ENCODE assay signal across 30 mouse cellular contexts in the genomic region with DNA sequence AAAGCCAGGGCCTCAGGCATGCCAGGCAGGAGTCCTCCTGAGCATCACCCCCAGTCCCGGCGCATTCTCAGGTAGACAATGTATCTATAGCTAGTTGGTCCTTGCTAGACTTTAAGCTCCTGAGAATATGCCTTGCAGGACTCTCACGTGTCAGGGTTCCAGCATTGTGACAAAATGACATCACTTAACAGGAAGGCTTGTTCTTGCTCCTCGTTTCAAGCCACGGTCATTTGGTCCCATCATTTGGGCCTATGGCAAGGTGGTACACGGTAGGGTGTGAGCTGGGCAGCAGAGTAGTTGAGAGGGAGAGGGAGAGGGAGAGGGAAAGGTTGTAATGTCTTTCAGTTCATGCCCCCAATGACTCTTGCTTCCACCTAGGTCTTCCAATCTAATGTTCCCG. TPM values are rescaled to one million over a fixed set of nuclear protein-coding genes. Genes with fewer than 3 reads are reported as not detected.
"Had no signal": no experiment of that assay in that cellular context is flagged by ENCODE, and none has a peak within 500 bp of the region (broad histone marks: within the 10 kb centered on the region; RNA-seq: fewer than 3 reads in every experiment).

No protein-coding gene starts in this region.

- H3K36me3 ChIP-seq: heart, embryonic 12.5 days; hindbrain, embryonic 10.5 days; hindbrain, embryonic 12.5 days; intestine, embryonic 15.5 days; kidney, embryonic 15.5 days; limb, embryonic 10.5 days; limb, embryonic 12.5 days; liver, embryonic 13.5 days; liver, embryonic 15.5 days had no signal

- H3K9me3 ChIP-seq: heart, embryonic 10.5 days; heart, embryonic 12.5 days; hindbrain, embryonic 10.5 days; hindbrain, embryonic 12.5 days; intestine, embryonic 15.5 days; kidney, embryonic 15.5 days; limb, embryonic 10.5 days; limb, embryonic 12.5 days; liver, embryonic 13.5 days; liver, embryonic 15.5 days had no signal

- H3K27me3 ChIP-seq: intestine, embryonic 15.5 days had no signal

- H3K27ac ChIP-seq: gastrocnemius, adult 2 months; heart, embryonic 10.5 days; hindbrain, embryonic 10.5 days; hindbrain, embryonic 12.5 days; hindbrain, embryonic 14.5 days; intestine, embryonic 15.5 days; kidney, embryonic 15.5 days; kidney, postnatal 0 days; left cerebral cortex, adult 2 months; limb, embryonic 10.5 days; limb, embryonic 12.5 days; liver, embryonic 13.5 days; liver, embryonic 15.5 days had no signal

- H3K4me3 ChIP-seq: gastrocnemius, adult 2 months; heart, embryonic 10.5 days; heart, embryonic 12.5 days; hindbrain, embryonic 10.5 days; hindbrain, embryonic 12.5 days; intestine, embryonic 15.5 days; kidney, embryonic 15.5 days; left cerebral cortex, adult 2 months; limb, embryonic 10.5 days; limb, embryonic 12.5 days; liver, embryonic 13.5 days; liver, embryonic 15.5 days had no signal

- H3K4me2 ChIP-seq: heart, embryonic 12.5 days; hindbrain, embryonic 12.5 days; hindbrain, embryonic 14.5 days; intestine, embryonic 15.5 days; kidney, embryonic 15.5 days; limb, embryonic 12.5 days; liver, embryonic 11.5 days; liver, embryonic 13.5 days; liver, embryonic 15.5 days had no signal

- ATAC-seq: hindbrain, embryonic 16.5 days; inflammation-experienced regulatory T-cells, adult 6 months; intestine, embryonic 15.5 days; intestine, postnatal 0 days had no signal

- H3K9ac ChIP-seq: heart, embryonic 12.5 days; hindbrain, embryonic 12.5 days; hindbrain, embryonic 14.5 days; intestine, embryonic 15.5 days; kidney, embryonic 15.5 days; limb, embryonic 12.5 days; liver, embryonic 13.5 days; liver, embryonic 15.5 days had no signal

- DNase-seq: gastrocnemius, adult 2 months; gastrocnemius, postnatal 10 days; gastrocnemius, postnatal 25 days; heart, adult 18-20 months; heart, postnatal 4 days; kidney, adult 18-20 months; kidney, adult 8-10 months; kidney, postnatal 25 days; kidney, postnatal 4 days; liver; liver, embryonic 13.5 days had no signal

RNA-seq across cellular contexts. Expression of a gene that starts 11.2 kb away (rescaled TPM):
- polyA plus RNA-seq: heart, embryonic 12.5 days; hindbrain, embryonic 12.5 days; hindbrain, embryonic 14.5 days had no signal

RNA-seq across cellular contexts. Expression of a gene that starts 39.8 kb away (rescaled TPM):
- total RNA-seq: gastrocnemius, adult 2 months; gastrocnemius, postnatal 10 days; gastrocnemius, postnatal 25 days; gastrocnemius, postnatal 4 days; heart, postnatal 25 days; heart, postnatal 4 days had no signal
- polyA plus RNA-seq: heart, embryonic 14.5 days had no signal
